Mouse (Mus musculus) stomach, adult 2 months (tissue): ENCODE measurements around the gene Rhebl1. TPM values are rescaled to one million over a fixed set of nuclear protein-coding genes. Genes with fewer than 3 reads are reported as not detected.

Source experiments
- polyA plus RNA-seq: library from polyadenylated mRNA; depleted of rRNA; stranded (reverse); fragments of >200 nt; gene quantifications from 2 replicates; pipeline ENCODE4 v1.2.3, GENCODE M21; 2012; rRNA removed

Gene Rhebl1
- 0.75 and 0.82 TPM in 2 replicates for polyA plus RNA-seq

GRCm38 (mm10) chr15:98893940-98894745 lies at the start of gene Rhebl1:
TSS of gene Rhebl1 (minus strand) at chr15:98894540.

DNA sequence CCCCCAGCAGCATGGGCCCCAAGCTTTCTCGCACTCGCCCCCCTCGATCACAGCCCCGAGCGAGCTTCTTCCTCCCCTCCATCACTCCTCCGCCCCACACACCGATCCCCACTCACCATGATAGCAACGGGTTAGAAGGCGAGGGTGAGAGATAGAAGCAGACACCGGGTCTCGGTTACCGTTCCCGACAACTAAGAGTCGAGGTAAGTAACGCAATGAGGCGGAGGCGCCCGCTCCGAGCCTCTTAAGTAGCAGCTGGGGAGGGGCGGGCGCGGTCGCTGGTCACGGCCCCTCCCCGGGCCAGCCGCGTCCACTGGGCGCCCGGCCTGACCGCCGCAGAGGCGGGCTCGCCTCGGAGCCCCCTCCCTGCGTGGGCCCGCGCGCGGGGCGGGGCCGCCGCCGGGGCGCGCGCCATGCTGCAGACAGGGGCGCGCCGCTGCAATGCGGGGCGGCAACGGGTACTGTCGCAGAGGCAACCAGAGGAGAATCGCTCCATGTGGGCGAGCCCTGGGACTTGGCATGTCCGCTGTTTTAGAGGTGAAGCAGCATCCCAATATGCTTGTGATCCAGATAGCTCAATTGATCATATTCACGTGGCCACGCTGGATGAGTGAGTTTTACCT lies 40.0 kb upstream of the Rhebl1 start, which contains the start of gene Tuba1b:
Gene Tuba1b (minus strand): TSS at position 349 of the 623 bp plus-strand sequence.

DNA sequence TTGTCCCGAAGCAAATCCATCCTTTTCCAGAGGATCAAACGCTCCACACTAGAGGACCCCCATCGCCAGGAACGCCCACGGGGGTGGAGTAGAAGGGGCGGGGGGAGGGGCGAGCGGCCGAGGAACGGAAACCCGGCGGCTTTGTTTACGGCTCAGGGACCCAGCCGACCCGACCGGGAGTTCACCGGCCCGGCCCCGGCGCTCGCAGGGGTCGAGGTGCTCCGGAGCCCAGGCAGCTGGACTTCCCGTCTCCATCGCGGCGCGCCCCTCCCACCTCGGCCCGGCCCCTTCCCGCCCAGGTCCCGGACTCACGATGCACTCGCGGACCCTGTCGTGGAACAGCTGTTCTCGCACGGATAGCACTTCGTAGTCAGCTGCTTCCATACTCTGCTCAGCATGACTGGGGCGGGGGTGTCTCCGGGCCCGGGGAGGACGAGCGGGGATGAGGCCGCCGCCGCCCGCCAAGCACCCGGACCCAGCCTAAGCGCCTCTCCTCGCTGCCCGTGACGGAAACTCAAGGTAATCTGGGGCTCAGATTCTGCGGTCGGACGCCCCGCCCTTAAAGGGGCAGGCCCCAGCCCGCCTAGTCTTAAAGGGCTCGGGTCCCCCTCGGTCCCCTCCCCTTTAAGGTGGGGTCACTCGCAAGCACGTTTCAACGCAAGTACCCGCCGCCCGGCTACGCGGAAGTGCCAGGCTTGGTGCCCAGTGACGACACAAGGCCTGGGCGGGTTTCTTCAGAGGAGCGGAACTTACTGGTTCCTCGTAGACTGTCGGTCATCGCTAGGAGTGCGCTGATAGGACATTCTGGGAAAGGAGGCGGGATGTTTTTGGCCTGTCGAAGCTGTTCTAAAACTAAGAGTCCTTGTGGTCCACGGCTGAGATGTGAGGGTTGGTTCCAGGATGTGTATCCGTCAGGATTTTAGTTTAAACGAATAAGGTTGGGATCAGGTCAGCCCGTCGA lies 23.5 kb upstream of the Rhebl1 start, which contains the start of gene Lmbr1l:
Gene Lmbr1l (minus strand): TSS at position 694 of the 961 bp plus-strand sequence.

GRCm38 (mm10) chr15:98897928-98898800 lies 3.8 kb upstream of the Rhebl1 start, which contains the start of gene Dhh:
TSS of gene Dhh (minus strand) at chr15:98898540.

GRCm38 (mm10) chr15:98871070-98871915 lies 23.0 kb downstream of the Rhebl1 start, which contains the start of gene Kmt2d:
TSS of gene Kmt2d (minus strand) at chr15:98871204.

GRCm38 (mm10) chr15:98830736-98831683 lies 63.3 kb downstream of the Rhebl1 start, which contains the start of gene Prkag1:
TSS of gene Prkag1 (minus strand) at chr15:98831521.

Other genes starting within 250 kb of the Rhebl1 start
- gene Ddx23, start 231.6 kb downstream of the Rhebl1 start, polyA plus RNA-seq, result 11.8 and 12.9 TPM in 2 replicates
- gene Rnd1, start 217.1 kb downstream of the Rhebl1 start, polyA plus RNA-seq, result 0.57 and 0.62 TPM in 2 replicates
- gene Ccdc65, start 186.3 kb downstream of the Rhebl1 start, polyA plus RNA-seq, result 0.43 and 0.45 TPM in 2 replicates
- gene Fkbp11, start 166.3 kb downstream of the Rhebl1 start, polyA plus RNA-seq, result 18.3 and 25.4 TPM in 2 replicates
- 36.3 and 39.5 TPM in 2 replicates for gene Arf3, start 131.3 kb downstream of the Rhebl1 start, polyA plus RNA-seq
- gene Wnt10b, start 116.4 kb downstream of the Rhebl1 start, polyA plus RNA-seq, result 0.16 and 0.58 TPM in 2 replicates
- gene Wnt1, start 104.7 kb downstream of the Rhebl1 start, polyA plus RNA-seq, result not detected in 2 replicates
- gene Ddn, start 85.0 kb downstream of the Rhebl1 start, polyA plus RNA-seq, result 0.02 TPM in 2 replicates
- 27.3 and 30.3 TPM in 2 replicates for gene Prkag1, start 63.0 kb downstream of the Rhebl1 start, polyA plus RNA-seq
- gene Kmt2d, start 23.3 kb downstream of the Rhebl1 start, polyA plus RNA-seq, result 8.0 and 11.3 TPM in 2 replicates
- 0.37 and 0.70 TPM in 2 replicates for gene Dhh, start 4.0 kb upstream of the Rhebl1 start, polyA plus RNA-seq
- 20.0 and 33.4 TPM in 2 replicates for gene Lmbr1l, start 23.7 kb upstream of the Rhebl1 start, polyA plus RNA-seq
- gene Tuba1b, start 40.0 kb upstream of the Rhebl1 start, polyA plus RNA-seq, result 349 and 354 TPM in 2 replicates
- 30.3 and 59.8 TPM in 2 replicates for gene Gm49450, start 59.0 kb upstream of the Rhebl1 start, polyA plus RNA-seq
- gene Tuba1a, start 59.2 kb upstream of the Rhebl1 start, polyA plus RNA-seq, result 130 and 134 TPM in 2 replicates
- 186 and 201 TPM in 2 replicates for gene Tuba1c, start 135.4 kb upstream of the Rhebl1 start, polyA plus RNA-seq
- 4.5 and 8.5 TPM in 2 replicates for gene Prph, start 160.6 kb upstream of the Rhebl1 start, polyA plus RNA-seq
- gene Troap, start 180.0 kb upstream of the Rhebl1 start, polyA plus RNA-seq, result 6.1 and 9.0 TPM in 2 replicates
- not detected in 2 replicates for gene C1ql4, start 193.3 kb upstream of the Rhebl1 start, polyA plus RNA-seq
- gene Dnajc22, start 198.6 kb upstream of the Rhebl1 start, polyA plus RNA-seq, result 10.4 and 10.8 TPM in 2 replicates
- 2.5 and 2.7 TPM in 2 replicates for gene Spats2, start 231.4 kb upstream of the Rhebl1 start, polyA plus RNA-seq